Mouse (Mus musculus) heart, embryonic 16.5 days (tissue): ENCODE measurements around the gene Igsf9. TPM values are rescaled to one million over a fixed set of nuclear protein-coding genes. Genes with fewer than 3 reads are reported as not detected.

Experiments
- ATAC-seq: fragments of 200-750 bp; cut with Nextera tagmentation; replicated peaks from 2 replicates; pipeline ENCODE4 v1.8.0; 2017; ENCODE audit warnings: moderate number of reproducible peaks; ENCODE audit not compliant: insufficient read depth, low FRiP score; ENCODE audit errors: extremely low read depth
- H3K27ac ChIP-seq: fragments of 300-500 bp; sonication (generic); 2 replicates; pipeline ENCODE4 v1.5.1; 2014; ENCODE audit warnings: mild to moderate bottlenecking, low read length, control low read depth, moderate library complexity
- H3K27me3 ChIP-seq: fragments of 300-500 bp; sonication (generic); 2 replicates; pipeline ENCODE4 v1.6.1; 2014; ENCODE audit warnings: low read length, mixed read lengths; ENCODE audit not compliant: control insufficient read depth, insufficient read depth
- H3K36me3 ChIP-seq: fragments of 300-500 bp; sonication (generic); 2 replicates; pipeline ENCODE4 v1.6.1; 2014; ENCODE audit not compliant: control insufficient read depth, insufficient read depth
- H3K4me1 ChIP-seq: fragments of 300-500 bp; sonication (generic); 2 replicates; pipeline ENCODE4 v1.6.1; 2014; ENCODE audit warnings: low read length, mixed read lengths; ENCODE audit not compliant: control insufficient read depth, insufficient read depth
- H3K4me2 ChIP-seq: fragments of 300-500 bp; sonication (generic); 2 replicates; pipeline ENCODE4 v1.6.1; 2014; ENCODE audit warnings: low read depth, mild to moderate bottlenecking, control low read depth, low read length
- H3K4me3 ChIP-seq: fragments of 300-500 bp; sonication (generic); 2 replicates; pipeline ENCODE4 v1.5.1; 2014; ENCODE audit warnings: mild to moderate bottlenecking, control low read depth, low read length
- H3K9ac ChIP-seq: fragments of 300-500 bp; sonication (generic); 2 replicates; pipeline ENCODE4 v1.6.1; 2014; ENCODE audit warnings: low read length, control low read depth
- H3K9me3 ChIP-seq: fragments of 300-500 bp; sonication (generic); replicated peaks from 2 replicates; pipeline ENCODE4 v1.6.1; 2016; ENCODE audit warnings: low read length; ENCODE audit not compliant: control insufficient read depth
- WGBS: fragments of 180-500 bp; shearing (Covaris S2); extraction: QIAGEN DNeasy Blood & Tissue Kit; methylation state at CpG from one replicate; pipeline ENCODE4 v1.1.7; 2014; 5-methylcytosine and 5-hydroxymethylcytosine counted together
- polyA plus RNA-seq: library from polyadenylated mRNA; unstranded; fragments of >200 nt; fragmentation: Nextera tagmentation; extraction: Ambion mirVana; gene quantifications from 2 replicates; pipeline ENCODE4 v1.2.1, GENCODE M21; 2015

Gene Igsf9
- polyA plus RNA-seq, 1 experiment from 2014 or later: 3.3 TPM

- Histone ChIP-seq H3K36me3 (no peaks in the 10 kb centered on the region), H3K4me1 (peaks cover 15% of the 10 kb centered on the region), H3K27ac (no peak overlapping the region), H3K4me2 (no peak overlapping the region), H3K9me3 (no peaks in the 10 kb centered on the region), H3K27me3 (no peaks in the 10 kb centered on the region), H3K9ac (no peak overlapping the region), H3K4me3 (no peak overlapping the region)
- no peak for ATAC-seq
- WGBS: 60% methylated on average over 4 of the region's 4 CpGs
These were observed 4.6 kb downstream of the Igsf9 start for GRCm38 (mm10) chr1:172486236-172486635.

DNA sequence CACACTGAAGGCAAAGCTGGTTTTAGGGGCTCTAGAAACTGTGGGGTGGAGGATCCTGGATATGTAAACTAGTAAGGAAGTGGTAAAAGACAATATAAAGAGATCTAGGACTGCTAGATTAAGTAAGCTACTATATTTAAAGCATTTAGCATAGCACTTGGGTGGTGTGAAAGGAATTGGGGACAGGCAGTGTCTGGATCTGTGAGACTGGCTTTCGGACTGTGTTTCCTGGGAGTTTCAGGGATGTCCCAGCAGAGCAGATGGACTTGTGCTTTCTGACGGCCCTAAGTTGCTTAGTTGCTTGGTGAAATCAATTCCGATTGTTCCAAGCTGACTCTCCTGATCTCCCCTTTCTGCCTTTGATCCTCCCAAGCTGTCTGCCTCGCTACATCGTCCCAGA, 5.1 kb downstream of the Igsf9 start:
- Histone ChIP-seq H3K36me3 (no peaks in the 10 kb centered on the region), H3K4me3 (no peak overlapping the region), H3K9ac (no peak overlapping the region), H3K9me3 (no peaks in the 10 kb centered on the region), H3K4me1 (peaks cover 11% of the 10 kb centered on the region), H3K4me2 (no peak overlapping the region), H3K27ac (no peak overlapping the region), H3K27me3 (no peaks in the 10 kb centered on the region)
- no peak for ATAC-seq
- 85% methylated on average over 5 of the region's 5 CpGs for WGBS

GRCm38 (mm10) chr1:172487859-172488258, 6.3 kb downstream of the Igsf9 start:
- no peak overlapping the region for H3K27ac ChIP-seq
- no peak overlapping the region for H3K4me2 ChIP-seq
- peaks cover 6% of the 10 kb centered on the region; the same call in 1 of the 2 replicates for H3K4me1 ChIP-seq
- no peaks in the 10 kb centered on the region for H3K27me3 ChIP-seq
- no peak overlapping the region for H3K4me3 ChIP-seq
- H3K9me3 ChIP-seq: no peaks in the 10 kb centered on the region
- H3K9ac ChIP-seq: no peak overlapping the region
- WGBS: 77% methylated on average over 4 of the region's 4 CpGs
- no peak for ATAC-seq
- H3K36me3 ChIP-seq: no peaks in the 10 kb centered on the region

DNA sequence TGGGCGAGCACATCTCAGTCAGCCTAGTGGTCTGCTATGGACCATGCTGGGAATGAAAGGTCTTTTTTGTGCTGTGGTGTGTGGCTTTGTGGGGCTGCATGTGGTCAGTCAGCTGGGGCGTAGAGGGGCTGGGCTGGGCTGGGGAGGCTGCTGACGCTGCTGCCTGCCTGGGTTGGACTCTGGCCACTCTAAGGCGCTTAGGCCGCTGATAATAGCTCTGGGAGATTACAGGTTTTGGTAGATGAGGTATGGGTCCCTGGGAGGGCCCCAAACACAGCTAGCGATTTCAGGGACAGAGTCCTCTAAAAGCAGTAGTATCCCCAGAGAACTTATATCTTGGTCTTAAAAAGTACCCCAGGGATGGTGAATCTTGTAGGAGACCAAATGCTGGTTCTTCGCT, 7.2 kb downstream of the Igsf9 start:
- 57% methylated on average over 7 of the region's 7 CpGs for WGBS
- no peak for ATAC-seq

DNA sequence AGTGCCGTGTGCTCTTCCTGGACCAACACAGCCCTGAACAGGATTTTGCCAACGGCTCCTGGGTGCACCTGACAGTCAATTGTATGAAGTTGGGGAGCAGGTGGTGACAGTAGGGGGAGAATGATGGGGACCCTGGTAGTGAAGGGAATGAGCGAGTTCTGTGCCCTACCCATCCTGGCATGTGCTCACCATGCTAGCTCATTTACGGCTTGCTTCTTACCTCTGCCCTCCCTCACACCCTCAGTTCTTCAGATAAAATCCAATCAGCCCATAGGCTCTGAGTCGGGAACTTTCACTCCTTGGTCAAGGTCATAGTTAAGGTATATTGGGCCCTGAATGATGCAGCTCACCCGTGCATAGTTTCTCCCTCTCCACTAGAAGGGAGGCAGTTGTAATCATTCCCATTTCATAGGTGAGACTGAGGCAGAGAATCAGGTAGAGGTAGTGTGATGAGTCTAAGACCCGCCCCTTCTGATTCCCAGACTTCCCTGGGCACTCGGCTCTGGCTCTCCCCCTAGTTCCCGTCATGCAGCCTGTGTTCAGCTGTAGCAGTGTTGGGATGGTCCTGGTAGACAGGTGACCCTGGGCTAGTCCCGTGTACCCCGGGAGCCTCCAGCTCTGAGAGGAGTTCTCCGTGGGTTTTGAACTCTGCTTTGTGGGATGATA, 8.1 kb downstream of the Igsf9 start:
- Histone ChIP-seq H3K4me2 (peak overlapping the region; percentile 70), H3K27me3 (no peaks in the 10 kb centered on the region), H3K27ac (no peak overlapping the region), H3K36me3 (no peaks in the 10 kb centered on the region), H3K9ac (no peak overlapping the region; the same call in 1 of the 2 replicates), H3K4me1 (peaks cover 3% of the 10 kb centered on the region; the same call in 1 of the 2 replicates), H3K9me3 (no peaks in the 10 kb centered on the region), H3K4me3 (peak overlapping the region; percentile 44)
- ATAC-seq: no peak
- WGBS: 53% methylated on average over 12 of the region's 12 CpGs

More for the DNA sequence above, 7.2 kb downstream of the Igsf9 start:
- H3K27me3 ChIP-seq: no peaks in the 10 kb centered on the region
- H3K4me1 ChIP-seq: peaks cover 3% of the 10 kb centered on the region; the same call in 1 of the 2 replicates
- no peaks in the 10 kb centered on the region for H3K9me3 ChIP-seq
- H3K36me3 ChIP-seq: no peaks in the 10 kb centered on the region
- no peak overlapping the region for H3K4me3 ChIP-seq
- H3K9ac ChIP-seq: no peak overlapping the region
- no peak overlapping the region for H3K4me2 ChIP-seq
- no peak overlapping the region for H3K27ac ChIP-seq

DNA sequence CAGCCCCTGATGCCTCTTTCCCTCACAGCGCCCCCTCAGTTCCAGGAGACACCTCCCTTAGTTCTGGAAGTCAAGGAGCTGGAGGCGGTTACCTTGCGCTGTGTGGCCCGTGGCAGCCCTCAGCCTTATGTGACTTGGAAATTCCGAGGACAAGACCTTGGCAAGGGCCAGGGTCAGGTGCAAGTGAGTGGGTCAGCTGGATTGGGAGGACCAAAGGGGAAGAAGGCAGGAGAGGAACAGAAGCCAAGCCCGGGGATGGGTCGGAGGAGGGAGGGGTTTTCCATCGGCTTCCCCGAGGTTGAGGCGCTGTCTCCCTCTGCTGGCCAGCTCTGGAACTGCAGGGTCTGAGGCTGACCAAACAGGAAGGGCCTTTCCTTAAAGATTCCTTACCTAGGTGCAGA, 8.7 kb downstream of the Igsf9 start:
- no peaks in the 10 kb centered on the region for H3K27me3 ChIP-seq
- peak; percentile 53 for ATAC-seq
- no peaks in the 10 kb centered on the region for H3K36me3 ChIP-seq
- H3K4me1 ChIP-seq: peaks cover 3% of the 10 kb centered on the region; the same call in 1 of the 2 replicates
- no peaks in the 10 kb centered on the region for H3K9me3 ChIP-seq
- H3K9ac ChIP-seq: peak overlapping the region; percentile 56
- H3K4me2 ChIP-seq: peak overlapping the region; percentile 70
- 2% methylated on average over 10 of the region's 10 CpGs for WGBS
- H3K27ac ChIP-seq: no peak overlapping the region
- peak overlapping the region; percentile 44 for H3K4me3 ChIP-seq

DNA sequence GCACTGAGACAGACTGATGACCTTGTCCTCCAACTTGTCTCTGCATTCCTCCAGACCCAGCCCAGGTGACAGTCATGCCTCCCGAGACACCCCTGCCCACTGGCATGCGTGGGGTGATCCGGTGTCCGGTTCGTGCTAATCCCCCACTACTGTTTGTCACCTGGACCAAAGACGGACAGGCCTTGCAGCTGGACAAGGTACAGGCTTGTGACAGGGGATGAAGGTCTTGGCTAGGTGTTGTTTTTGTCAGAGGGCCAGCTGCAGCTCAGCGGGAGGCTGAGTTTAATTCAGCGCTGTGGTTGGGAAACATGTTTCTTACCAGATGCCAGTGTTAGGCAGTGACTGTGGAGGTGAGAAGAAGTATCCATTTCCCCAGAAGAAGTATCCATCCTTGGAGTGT, 10.5 kb downstream of the Igsf9 start:
- no peak for ATAC-seq
- Histone ChIP-seq H3K27me3 (no peaks in the 10 kb centered on the region), H3K27ac (no peak overlapping the region), H3K36me3 (no peaks in the 10 kb centered on the region), H3K4me2 (no peak overlapping the region), H3K9me3 (no peaks in the 10 kb centered on the region), H3K4me3 (no peak overlapping the region), H3K4me1 (peaks cover 3% of the 10 kb centered on the region; the same call in 1 of the 2 replicates), H3K9ac (no peak overlapping the region)
- 82% methylated on average over 8 of the region's 8 CpGs for WGBS

DNA sequence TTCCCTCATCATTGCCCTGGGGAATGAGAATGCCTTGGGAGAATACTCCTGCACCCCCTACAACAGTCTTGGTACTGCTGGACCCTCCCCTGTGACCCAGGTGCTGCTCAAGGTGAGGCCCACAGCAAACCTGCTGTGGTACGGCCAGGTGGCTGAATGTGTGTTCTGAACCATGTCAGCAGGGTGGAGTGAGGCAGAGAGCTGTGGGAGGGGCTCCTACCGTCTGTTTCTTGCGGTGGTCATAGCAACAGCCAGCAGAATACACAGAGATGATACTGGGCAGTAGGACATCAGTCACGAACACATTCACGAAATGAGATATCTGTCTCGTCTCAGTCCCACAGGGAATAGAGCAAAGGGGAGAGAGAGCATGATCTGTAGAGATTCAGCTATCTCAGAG, 11.9 kb downstream of the Igsf9 start:
- Histone ChIP-seq H3K9me3 (no peaks in the 10 kb centered on the region), H3K9ac (no peak overlapping the region), H3K36me3 (no peaks in the 10 kb centered on the region), H3K27ac (no peak overlapping the region), H3K4me3 (no peak overlapping the region), H3K4me2 (no peak overlapping the region), H3K4me1 (peaks cover 3% of the 10 kb centered on the region; the same call in 1 of the 2 replicates), H3K27me3 (no peaks in the 10 kb centered on the region)
- ATAC-seq: no peak
- WGBS: 55% methylated on average over 6 of the region's 6 CpGs

DNA sequence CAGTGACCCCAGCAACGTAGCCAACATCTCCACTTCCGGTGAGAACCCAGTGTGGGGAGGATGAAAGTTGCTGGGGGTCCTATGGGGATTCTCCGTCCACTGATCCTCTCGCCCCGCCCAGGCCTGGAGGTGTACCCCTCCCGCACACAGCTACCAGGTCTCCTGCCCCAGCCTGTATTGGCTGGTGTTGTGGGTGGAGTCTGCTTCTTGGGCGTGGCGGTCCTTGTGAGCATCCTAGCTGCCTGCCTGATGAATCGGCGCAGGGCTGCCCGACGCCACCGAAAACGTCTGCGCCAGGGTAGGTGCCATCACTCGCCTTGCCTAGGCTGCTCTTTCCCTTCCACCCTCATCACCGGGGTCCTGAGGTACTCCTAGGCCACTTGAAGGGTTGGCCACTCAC, 14.4 kb downstream of the Igsf9 start:
- 76% methylated on average over 17 of the region's 17 CpGs for WGBS

More for the DNA sequence above, 14.4 kb downstream of the Igsf9 start:
- ATAC-seq: no peak
- H3K4me2 ChIP-seq: no peak overlapping the region
- no peaks in the 10 kb centered on the region for H3K27me3 ChIP-seq
- H3K9me3 ChIP-seq: no peaks in the 10 kb centered on the region
- peaks cover 5% of the 10 kb centered on the region; the same call in 1 of the 2 replicates for H3K4me1 ChIP-seq
- H3K9ac ChIP-seq: no peak overlapping the region
- H3K4me3 ChIP-seq: no peak overlapping the region
- no peaks in the 10 kb centered on the region for H3K36me3 ChIP-seq
- no peak overlapping the region for H3K27ac ChIP-seq
